Mouse (Mus musculus): ENCODE data around the gene Oxsr1.
"Not testable (repeated sequence)": the region's sequence is repeated elsewhere in the genome, so short reads cannot be mapped to it uniquely, and the experiment has no call there.

Oxsr1 gene

GRCm38 (mm10) chr9:119268120-119268519 lies 54.1 kb downstream of the Oxsr1 start:
- DNase-seq = no peak

DNA sequence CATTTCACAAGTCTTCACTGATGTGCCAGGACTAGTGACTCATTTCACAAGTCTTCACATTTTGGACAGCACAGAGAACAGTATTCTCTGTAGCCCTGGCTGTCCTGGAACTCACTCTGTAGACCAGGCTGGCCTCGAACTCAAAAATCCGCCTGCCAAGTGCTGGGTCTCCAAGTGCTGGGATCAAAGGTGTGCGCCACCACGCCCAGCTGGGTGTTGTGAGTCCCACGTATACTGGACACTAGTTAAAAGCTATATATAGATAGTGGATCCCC lies 56.2 kb downstream of the Oxsr1 start:
- not testable (repeated sequence) for DNase-seq

- DNase-seq = not testable (repeated sequence)
Measured at GRCm38 (mm10) chr9:119265373-119266120, 56.7 kb downstream of the Oxsr1 start.

DNA sequence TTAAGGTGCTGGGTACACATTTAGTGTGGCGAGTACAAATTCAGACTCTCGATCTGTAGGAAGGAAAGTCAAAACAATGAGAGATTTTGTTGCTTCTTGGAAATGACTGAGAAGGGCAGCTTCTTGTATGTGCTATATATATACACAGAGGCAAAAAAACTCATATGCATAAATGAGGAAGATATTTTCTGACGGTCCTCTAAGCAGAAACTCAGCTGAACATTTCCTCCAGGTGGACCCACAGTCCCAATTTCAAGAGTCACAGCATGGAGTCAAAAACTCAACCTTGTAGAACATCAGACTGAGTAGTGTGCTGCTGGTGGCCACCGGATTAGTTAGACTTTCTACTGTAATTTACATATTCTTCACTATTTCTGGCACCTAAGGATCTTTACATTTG lies 59.2 kb downstream of the Oxsr1 start:
- no peak for DNase-seq

DNA sequence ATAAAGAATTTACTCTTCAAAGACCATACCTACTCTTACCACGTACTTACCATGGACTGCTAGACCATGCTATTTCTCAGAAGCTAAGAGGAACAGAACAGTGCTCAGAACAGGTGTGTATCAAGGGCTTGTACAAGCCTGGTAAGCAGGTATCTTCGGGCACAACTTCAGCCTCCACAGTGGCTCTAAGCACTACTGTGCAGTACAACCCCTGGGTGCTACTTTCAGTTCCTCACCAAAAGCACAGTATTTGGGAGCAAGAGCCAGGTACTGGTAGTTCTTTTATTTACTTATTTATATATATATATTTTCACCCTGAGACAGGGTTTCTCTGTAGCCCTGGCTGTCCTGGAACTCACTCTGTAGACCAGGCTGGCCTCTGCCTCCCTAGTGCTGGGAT lies 61.4 kb downstream of the Oxsr1 start:
- no peak for DNase-seq

DNA sequence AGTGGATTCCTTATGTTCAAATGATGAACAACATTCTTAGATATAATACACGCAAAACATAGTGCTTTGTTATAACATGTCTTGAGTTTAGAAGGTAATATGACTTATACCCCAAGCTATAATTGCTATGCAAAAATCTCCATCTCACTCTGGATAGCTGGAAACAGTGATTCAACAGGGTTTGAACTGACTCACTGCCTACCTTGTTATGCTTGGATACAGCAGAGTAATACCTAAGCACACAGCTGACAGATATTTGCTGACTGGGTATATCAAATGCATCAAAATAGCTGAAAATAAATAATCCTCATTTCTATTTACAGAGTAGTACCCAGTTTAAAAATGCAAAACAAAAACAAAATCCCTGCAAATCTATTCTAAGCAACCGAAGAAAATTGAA lies 63.4 kb downstream of the Oxsr1 start:
- no peak for DNase-seq

DNA sequence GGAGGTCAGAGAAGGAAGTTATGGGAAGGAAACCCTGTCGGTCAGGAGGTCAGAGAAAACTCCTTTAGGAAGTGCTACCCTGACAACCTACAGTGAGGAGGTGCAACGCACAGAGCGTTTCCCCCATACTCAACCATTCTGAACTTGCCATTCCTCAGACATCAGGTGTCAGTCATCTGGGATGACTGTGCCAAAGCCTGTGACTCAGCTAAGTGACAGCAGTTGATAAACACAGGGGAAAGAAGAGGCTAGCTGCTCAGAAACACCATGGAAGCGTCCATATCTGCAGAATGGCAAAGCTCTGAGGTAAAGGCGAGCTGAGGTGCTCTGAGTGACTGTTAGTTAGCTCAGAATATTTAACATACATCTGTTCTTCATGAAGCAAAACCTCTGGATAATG lies 64.1 kb downstream of the Oxsr1 start:
- no peak for DNase-seq

DNA sequence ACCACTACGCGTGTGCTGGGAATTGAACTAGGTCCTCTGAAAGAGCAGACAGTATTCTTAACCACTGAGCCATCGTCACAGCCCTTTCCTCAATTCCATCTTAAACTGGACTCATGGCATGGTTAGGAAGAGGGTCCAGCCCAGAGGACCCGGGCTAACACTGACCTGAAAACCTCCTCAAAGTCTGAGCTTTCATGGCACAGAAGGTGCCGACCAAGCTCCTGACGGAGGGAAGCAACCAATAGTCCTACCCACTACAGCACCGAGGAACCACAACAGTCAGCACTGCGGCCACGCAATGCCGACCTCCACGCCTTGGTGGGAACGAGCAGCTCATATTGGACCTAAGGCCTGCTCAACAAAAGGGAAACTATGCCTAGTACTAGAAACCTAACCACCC lies 66.1 kb downstream of the Oxsr1 start:
- DNase-seq = no peak

GRCm38 (mm10) chr9:119255096-119255495 lies 67.1 kb downstream of the Oxsr1 start:
- no peak for DNase-seq

DNA sequence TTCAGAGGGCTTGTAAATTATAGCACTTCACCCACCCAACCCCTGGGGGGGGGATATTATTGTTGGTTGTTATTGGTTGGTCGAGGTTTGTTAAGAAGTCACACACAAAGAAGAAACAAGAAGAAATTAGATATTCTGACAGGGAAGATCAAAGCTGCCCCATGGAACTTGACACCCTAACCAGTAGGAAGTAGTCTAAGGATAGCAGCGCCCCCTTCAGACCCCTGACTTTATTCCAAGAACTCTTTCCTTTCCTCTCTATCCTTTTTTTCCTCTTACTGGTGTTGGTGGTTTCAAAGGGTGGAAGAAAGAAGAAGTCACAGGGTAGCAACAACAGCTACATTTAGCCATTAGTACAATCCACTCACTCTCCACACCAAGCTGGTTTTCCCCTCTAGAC lies 68.0 kb downstream of the Oxsr1 start:
- no peak for DNase-seq

GRCm38 (mm10) chr9:119247996-119248395 lies 74.2 kb downstream of the Oxsr1 start:
- no peak for DNase-seq

DNA sequence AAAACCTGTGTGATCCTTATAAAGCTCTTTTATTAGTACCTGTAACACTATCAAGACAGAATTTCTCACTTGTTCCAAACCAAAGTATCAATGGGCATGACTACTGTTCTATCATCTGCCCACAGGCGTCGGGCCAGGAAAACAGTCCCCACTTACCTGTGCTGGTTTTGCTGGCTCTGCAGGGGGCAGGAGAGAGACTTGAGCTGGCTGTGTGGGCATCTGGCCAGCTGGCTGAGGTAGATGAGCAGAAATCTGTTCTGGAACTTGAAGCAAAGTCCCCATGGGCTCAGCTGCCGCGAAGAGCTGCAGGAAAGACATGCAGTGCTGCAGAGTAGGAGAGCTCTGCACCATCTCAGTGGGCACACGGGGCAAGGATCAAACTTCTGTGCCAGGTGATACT lies 75.4 kb downstream of the Oxsr1 start:
- DNase-seq = peak; percentile 36

DNA sequence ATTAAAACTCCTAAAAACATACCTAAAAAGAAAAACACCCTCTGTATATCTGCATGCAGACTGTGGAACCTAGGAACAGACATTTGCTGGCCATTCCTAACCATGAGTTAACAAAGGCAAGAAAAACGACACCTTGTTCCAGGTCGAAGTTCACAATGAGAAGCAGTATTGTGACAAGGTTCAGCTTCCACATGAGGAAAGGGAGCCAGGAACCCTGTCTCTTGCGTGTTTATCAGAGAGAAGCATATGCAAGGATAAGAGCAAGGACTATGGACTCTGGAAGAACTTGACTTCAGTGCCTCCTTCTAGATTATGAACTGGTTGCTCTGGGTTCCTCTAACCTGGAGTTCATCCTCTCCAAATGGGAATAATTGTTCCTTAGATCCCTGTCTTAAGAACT lies 78.2 kb downstream of the Oxsr1 start:
- no peak for DNase-seq

DNA sequence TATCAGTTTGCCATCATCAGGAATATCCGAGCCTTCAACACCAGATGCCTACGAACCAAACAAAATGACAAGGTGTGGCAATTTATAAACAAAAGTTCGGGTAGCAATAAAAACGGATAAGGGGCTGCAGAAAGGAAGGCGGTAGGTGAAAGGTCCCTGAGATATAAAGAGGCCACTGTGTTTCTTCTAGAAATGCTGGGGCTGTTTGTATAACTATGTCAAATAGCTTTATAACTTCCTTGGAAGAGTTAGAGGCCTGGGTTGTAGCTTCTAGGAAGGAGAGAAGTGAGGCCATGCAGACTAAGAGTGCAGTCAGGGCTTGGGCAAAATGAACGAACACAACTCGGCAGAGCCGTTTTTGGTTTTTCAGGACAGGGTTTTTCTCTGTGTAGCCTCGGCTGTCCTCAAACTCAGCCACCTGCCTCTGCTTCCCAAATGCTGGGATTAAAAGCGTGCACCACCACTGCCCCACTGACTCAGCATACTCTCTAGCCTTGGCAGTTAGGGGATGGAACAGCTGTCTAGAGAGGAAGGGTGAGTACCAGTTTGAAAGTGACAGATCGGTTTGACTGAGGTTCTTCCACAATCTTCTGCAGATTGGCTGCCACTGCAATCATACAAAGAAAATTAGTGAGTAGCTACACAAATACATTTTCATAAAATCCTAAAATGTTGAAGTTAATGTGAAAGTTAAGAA lies 80.9 kb downstream of the Oxsr1 start:
- DNase-seq = no peak

- no peak for DNase-seq
Measured at GRCm38 (mm10) chr9:119240286-119240997, 81.8 kb downstream of the Oxsr1 start.

DNA sequence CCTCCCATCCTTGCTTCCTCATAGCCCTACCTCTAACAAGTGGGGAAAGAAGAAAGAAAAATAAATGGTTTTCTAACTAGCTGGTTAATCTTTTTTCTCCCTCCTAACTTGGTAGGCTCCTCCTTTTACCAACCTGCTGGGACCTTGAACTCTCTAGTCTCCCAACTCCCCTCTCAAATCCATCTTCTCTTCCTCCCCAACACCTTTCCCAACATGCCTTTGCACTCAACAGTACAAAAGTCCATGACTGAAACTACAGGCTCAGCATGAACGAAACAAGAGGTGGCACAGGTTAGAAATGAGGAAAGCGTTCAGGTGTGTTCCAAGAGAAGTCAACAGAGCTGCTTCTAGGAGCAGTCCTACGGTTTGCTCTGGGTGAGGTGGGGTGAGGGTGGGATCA lies 83.0 kb downstream of the Oxsr1 start:
- DNase-seq = no peak

GRCm38 (mm10) chr9:119238796-119239195 lies 83.4 kb downstream of the Oxsr1 start:
- DNase-seq = no peak

GRCm38 (mm10) chr9:119231552-119231951 lies 90.7 kb downstream of the Oxsr1 start:
- DNase-seq = no peak

GRCm38 (mm10) chr9:119230829-119231228 lies 91.4 kb downstream of the Oxsr1 start:
- DNase-seq = no peak

GRCm38 (mm10) chr9:119220249-119220648 lies 102.0 kb downstream of the Oxsr1 start:
- DNase-seq = no peak

DNA sequence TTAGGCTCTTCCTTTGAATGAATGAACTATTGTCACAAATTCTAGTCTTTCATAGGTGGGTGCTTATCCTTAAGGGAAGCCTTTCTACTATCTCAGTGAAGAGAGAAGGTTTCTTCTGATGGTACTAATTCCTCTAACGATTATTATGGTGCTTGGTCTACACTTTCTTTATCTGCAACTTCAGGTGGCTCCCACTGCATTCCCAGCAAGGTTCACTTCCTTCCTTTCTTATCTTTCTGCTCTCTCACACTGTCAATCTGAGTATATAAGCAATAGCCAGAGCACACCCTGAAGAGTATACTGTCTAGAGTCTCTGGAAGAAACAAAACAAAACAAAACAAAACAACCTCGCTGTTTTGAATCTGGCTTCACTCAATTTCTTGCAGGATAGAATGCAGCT lies 102.6 kb downstream of the Oxsr1 start:
- DNase-seq = no peak

- DNase-seq = not testable (repeated sequence)
Measured at GRCm38 (mm10) chr9:119215341-119215740, 106.9 kb downstream of the Oxsr1 start.

DNA sequence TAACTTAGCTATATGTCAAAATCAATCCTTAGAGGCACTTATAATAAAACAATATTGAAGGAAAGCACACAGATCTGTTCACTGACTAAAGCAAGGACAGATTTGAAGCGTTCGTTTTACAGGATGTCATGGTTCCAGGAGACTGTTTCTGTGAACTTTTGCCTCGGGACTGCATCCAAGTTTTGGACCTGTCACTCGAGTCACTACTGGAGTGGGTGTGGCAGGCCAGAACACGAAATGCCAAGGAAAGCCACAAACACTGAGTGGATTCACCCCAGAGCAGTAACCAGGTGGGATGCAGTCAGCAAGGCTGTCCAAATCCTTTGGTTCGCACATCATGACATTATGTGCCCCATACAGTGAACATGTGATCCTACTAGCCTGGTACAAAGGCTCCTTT lies 107.6 kb downstream of the Oxsr1 start:
- no peak for DNase-seq

DNA sequence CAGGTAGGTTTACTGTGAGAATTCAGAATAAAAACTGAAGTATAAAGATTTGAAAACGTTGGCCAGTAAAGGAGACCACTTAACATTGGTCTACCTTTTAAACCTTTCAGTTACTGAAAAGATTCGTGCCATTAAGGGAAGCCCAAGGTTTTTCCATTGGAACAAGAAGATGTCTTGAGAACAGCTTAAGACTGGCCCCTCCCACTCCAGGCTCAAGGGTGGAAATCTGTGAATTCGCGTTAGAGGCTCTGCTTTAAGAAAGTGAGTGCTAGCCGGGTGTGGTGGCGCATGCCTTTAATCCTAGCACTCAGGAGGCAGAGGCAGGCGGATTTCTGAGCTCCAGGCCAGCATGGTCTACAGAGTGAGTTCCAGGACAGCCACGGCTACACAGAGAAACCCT lies 109.2 kb downstream of the Oxsr1 start:
- DNase-seq = no peak
